In the genomic region with DNA sequence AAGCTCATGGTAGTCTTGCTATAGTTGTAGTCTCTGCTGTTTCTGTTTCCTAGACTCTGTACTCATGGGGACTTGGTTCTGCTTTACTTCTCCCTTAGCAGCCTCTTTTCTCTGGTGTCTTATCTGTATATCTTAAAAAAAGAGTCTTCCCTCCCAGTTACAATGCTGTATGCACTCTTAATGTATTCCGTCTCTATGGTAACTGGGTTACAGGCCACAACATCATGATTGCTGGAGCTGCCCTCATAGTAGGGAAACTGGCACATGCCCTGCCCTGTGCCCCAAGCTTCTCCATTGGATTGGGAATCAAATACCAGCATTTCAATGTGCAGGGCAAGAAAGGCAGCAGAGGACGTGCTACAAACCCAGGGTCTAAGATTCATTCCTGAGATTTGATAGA, we compare ENCODE assay signal across 19 mouse cellular contexts.
DNase-seq lines count a peak whose midpoint lies in the region; ATAC-seq and TF ChIP-seq lines count a peak whose summit lies in the region.
"Had no signal": no experiment of that assay in that cellular context is flagged by ENCODE, and none has a peak within 500 bp of the region (broad histone marks: within the 10 kb centered on the region; RNA-seq: fewer than 3 reads in every experiment).

No protein-coding gene starts in this region.

- H3K4me1 ChIP-seq in forebrain, embryonic 12.5 days: peaks cover 7% of the 10 kb centered on the region
- H3K4me1 ChIP-seq in forebrain, postnatal 0 days (ENCODE audit: insufficient read depth): no peaks in the 10 kb centered on the region
- peaks cover 7% of the 10 kb centered on the region; the same call in 1 of the 2 replicates for H3K4me1 ChIP-seq in hindbrain, postnatal 0 days (ENCODE audit: insufficient read depth, low read length)
- H3K4me1 ChIP-seq in hindbrain, embryonic 10.5 days (replicated peaks): peaks cover 8% of the 10 kb centered on the region
- peaks cover 14% of the 10 kb centered on the region; the same call in 1 of the 2 replicates for H3K4me1 ChIP-seq in midbrain, embryonic 12.5 days
- H3K4me1 ChIP-seq: embryonic facial prominence, embryonic 15.5 days; stomach, embryonic 15.5 days had no signal

- no peak for TF ChIP-seq CTCF in forebrain, postnatal 0 days (IDR thresholded peaks at IDR 0.05; ENCODE audit: low read depth)
- TF ChIP-seq CTCF in hindbrain, postnatal 0 days (IDR thresholded peaks at IDR 0.05; ENCODE audit: low read depth): no peak

- H3K27ac ChIP-seq in forebrain, embryonic 12.5 days: no peak overlapping the region
- H3K27ac ChIP-seq in forebrain, postnatal 0 days (ENCODE audit: low read depth, low read length): no peak overlapping the region
- no peak overlapping the region for H3K27ac ChIP-seq in hindbrain, postnatal 0 days
- H3K27ac ChIP-seq in hindbrain, embryonic 10.5 days: no peak overlapping the region
- H3K27ac ChIP-seq in midbrain, embryonic 12.5 days (replicated peaks): peak overlapping the region; percentile 4; the same call in 1 of the 2 replicates
- H3K27ac ChIP-seq: embryonic facial prominence, embryonic 15.5 days; macrophage; stomach, embryonic 15.5 days had no signal

- no peaks in the 10 kb centered on the region for H3K9me3 ChIP-seq in forebrain, embryonic 12.5 days
- no peaks in the 10 kb centered on the region for H3K9me3 ChIP-seq in forebrain, postnatal 0 days (ENCODE audit: low read length)
- H3K9me3 ChIP-seq in hindbrain, postnatal 0 days (ENCODE audit: low read length): no peaks in the 10 kb centered on the region
- no peaks in the 10 kb centered on the region for H3K9me3 ChIP-seq in hindbrain, embryonic 10.5 days
- H3K9me3 ChIP-seq in midbrain, embryonic 12.5 days: no peaks in the 10 kb centered on the region
- H3K9me3 ChIP-seq: embryonic facial prominence, embryonic 15.5 days; stomach, embryonic 15.5 days had no signal

- H3K4me3 ChIP-seq in forebrain, embryonic 12.5 days (replicated peaks): no peak overlapping the region
- H3K4me3 ChIP-seq in forebrain, postnatal 0 days (ENCODE audit: low read depth, low read length): no peak overlapping the region
- H3K4me3 ChIP-seq in hindbrain, postnatal 0 days (ENCODE audit: low read length): no peak overlapping the region
- H3K4me3 ChIP-seq in hindbrain, embryonic 10.5 days: no peak overlapping the region
- H3K4me3 ChIP-seq in midbrain, embryonic 12.5 days: no peak overlapping the region
- H3K4me3 ChIP-seq: embryonic facial prominence, embryonic 15.5 days; stomach, embryonic 15.5 days had no signal

- DNase-seq in forebrain, postnatal 0 days: no peak
- peak; percentile 20 for DNase-seq in hindbrain, postnatal 0 days (ENCODE audit: low spot score)
- no peak for DNase-seq in hindbrain, embryonic 10.5 days (ENCODE audit: low spot score)
- DNase-seq in ovary, adult 18-20 months (ENCODE audit: low spot score): no peak
- no peak for DNase-seq in ovary, postnatal 36 days (ENCODE audit: low spot score)
- DNase-seq: adrenal gland, postnatal 25 days; cerebellum, adult 9-10 months; gastrocnemius, postnatal 36 days; kidney, adult 9 months; kidney, postnatal 14 days; right cerebral cortex, postnatal 4 days; thymus, postnatal 25 days had no signal

- H3K27me3 ChIP-seq in forebrain, embryonic 12.5 days: no peaks in the 10 kb centered on the region
- no peaks in the 10 kb centered on the region for H3K27me3 ChIP-seq in forebrain, postnatal 0 days (ENCODE audit: insufficient read depth, low read length)
- no peaks in the 10 kb centered on the region for H3K27me3 ChIP-seq in hindbrain, postnatal 0 days (ENCODE audit: insufficient read depth, low read length)
- H3K27me3 ChIP-seq in hindbrain, embryonic 10.5 days (ENCODE audit: insufficient read depth, poor library complexity, severe bottlenecking): no peaks in the 10 kb centered on the region
- no peaks in the 10 kb centered on the region for H3K27me3 ChIP-seq in midbrain, embryonic 12.5 days
- H3K27me3 ChIP-seq: embryonic facial prominence, embryonic 15.5 days; stomach, embryonic 15.5 days had no signal

- no peak overlapping the region for H3K4me2 ChIP-seq in forebrain, embryonic 12.5 days
- no peak overlapping the region for H3K4me2 ChIP-seq in forebrain, postnatal 0 days (ENCODE audit: low read depth)
- H3K4me2 ChIP-seq in hindbrain, postnatal 0 days (ENCODE audit: low read depth, low read length): no peak overlapping the region
- H3K4me2 ChIP-seq in midbrain, embryonic 12.5 days (replicated peaks): no peak overlapping the region
- H3K4me2 ChIP-seq: embryonic facial prominence, embryonic 15.5 days; stomach, embryonic 15.5 days had no signal

- ATAC-seq in forebrain, embryonic 12.5 days (ENCODE audit: low FRiP score): peak; percentile 51; the same call in 1 of the 2 replicates
- no peak for ATAC-seq in forebrain, postnatal 0 days
- no peak for ATAC-seq in hindbrain, postnatal 0 days
- ATAC-seq in midbrain, embryonic 12.5 days (ENCODE audit: low FRiP score, low read depth): 0 out of 2 replicates have a peak, but pooled peaks have one; percentile 49
- ATAC-seq: hindbrain, embryonic 16.5 days; intestine, embryonic 16.5 days had no signal

- WGBS in forebrain, embryonic 12.5 days: 70% methylated on average over 2 of the region's 2 CpGs
- WGBS in forebrain, postnatal 0 days: 71% methylated on average over 2 of the region's 2 CpGs
- 71% methylated on average over 2 of the region's 2 CpGs for WGBS in hindbrain, postnatal 0 days
- 80% methylated on average over 2 of the region's 2 CpGs for WGBS in hindbrain, embryonic 10.5 days
- WGBS in midbrain, embryonic 12.5 days: 71% methylated on average over 2 of the region's 2 CpGs

- H3K36me3 ChIP-seq in forebrain, embryonic 12.5 days (replicated peaks): no peaks in the 10 kb centered on the region
- no peaks in the 10 kb centered on the region for H3K36me3 ChIP-seq in forebrain, postnatal 0 days (ENCODE audit: insufficient read depth)
- no peaks in the 10 kb centered on the region for H3K36me3 ChIP-seq in hindbrain, postnatal 0 days (ENCODE audit: insufficient read depth, low read length)
- H3K36me3 ChIP-seq in hindbrain, embryonic 10.5 days: no peaks in the 10 kb centered on the region
- H3K36me3 ChIP-seq in midbrain, embryonic 12.5 days: no peaks in the 10 kb centered on the region
- H3K36me3 ChIP-seq: embryonic facial prominence, embryonic 15.5 days; stomach, embryonic 15.5 days had no signal

- no peak overlapping the region for H3K9ac ChIP-seq in forebrain, embryonic 12.5 days
- no peak overlapping the region for H3K9ac ChIP-seq in forebrain, postnatal 0 days
- H3K9ac ChIP-seq in hindbrain, postnatal 0 days (replicated peaks; ENCODE audit: low read length): no peak overlapping the region
- no peak overlapping the region for H3K9ac ChIP-seq in midbrain, embryonic 12.5 days (replicated peaks)
- H3K9ac ChIP-seq: embryonic facial prominence, embryonic 15.5 days; stomach, embryonic 15.5 days had no signal

Comparison
In these comparisons a context has a peak if more than half of its experiments do, and no peak if none do; other contexts are left out.
1. ATAC-seq: peak in forebrain, embryonic 12.5 days (single experiment) and midbrain, embryonic 12.5 days (single experiment); none in forebrain, postnatal 0 days (single experiment) and hindbrain, postnatal 0 days (single experiment).